Mouse (Mus musculus) kidney, adult 9 months (tissue): ENCODE results near the gene Elmsan1.
"Not testable (repeated sequence)": the region's sequence is repeated elsewhere in the genome, so short reads cannot be mapped to it uniquely, and the experiment has no call there.

Experiments used
- DNase-seq: peaks from one replicate; pipeline ENCODE4 v3.0.0; 2022

Gene Elmsan1

DNA sequence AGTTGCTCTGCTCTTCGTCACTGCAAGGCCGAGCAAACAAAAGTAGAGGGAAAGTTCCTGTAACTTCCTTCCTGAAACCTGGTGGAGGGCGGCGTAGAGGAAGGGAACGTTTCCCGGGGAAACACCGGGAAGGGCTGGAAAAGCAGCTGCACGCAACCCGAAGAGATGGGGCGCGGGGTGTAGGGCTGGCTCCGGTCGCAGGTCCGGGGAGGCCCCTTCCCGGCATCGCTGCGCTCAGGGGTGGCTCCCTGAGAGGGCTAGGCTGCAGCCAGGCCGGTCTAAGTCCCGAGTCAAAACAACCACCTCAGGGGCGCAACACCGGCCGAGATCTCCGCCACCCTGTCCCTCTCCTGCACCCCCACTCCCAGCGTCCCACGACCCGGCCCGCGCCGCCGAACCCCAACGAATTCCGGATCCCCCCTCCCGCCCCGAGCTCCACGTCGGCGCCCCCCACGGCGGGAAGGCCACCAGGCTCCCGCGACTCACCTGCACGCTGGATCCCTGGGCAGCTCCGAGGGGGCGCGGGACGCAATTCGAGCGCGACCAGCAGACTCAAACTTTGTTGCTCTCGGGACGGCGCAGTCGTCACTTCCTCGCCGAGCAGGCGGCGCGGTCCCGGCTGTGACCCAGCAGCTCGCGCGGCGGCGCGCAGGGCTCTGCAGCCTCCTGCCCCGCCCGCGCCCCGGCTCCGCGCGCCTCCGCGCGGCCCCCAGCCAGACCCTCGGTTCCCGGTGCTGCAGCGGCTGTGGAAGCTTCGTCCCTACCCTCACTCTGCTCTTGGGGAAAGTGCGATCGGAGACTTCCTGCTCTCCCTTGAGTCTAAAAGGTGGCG, at the start of gene Elmsan1:
TSS of gene Elmsan1 (minus strand) at position 593 of the 832 bp plus-strand sequence.
- peak; percentile 72 for DNase-seq

GRCm38 (mm10) chr12:84267264-84267663, 48.6 kb upstream of the Elmsan1 start:
- no peak for DNase-seq

DNA sequence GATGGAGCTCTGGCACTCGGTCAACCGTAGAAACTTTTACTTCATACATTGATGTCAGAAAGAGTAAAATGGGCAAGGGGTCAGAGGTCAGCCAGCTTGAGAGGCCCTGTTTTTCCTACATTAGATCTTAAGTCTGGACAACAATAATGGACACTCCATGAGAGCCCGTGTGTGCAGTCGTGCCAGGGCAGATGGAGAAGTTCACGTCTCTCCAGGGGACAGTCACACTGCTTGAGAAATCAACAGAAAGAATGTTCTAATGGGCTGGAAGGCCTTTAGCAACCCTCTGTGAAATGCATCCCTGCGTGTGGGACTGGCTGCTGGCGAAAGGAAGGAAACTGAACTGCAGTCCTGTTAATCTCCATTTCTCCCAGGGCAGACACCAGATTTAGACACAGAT, 41.7 kb upstream of the Elmsan1 start:
- no peak for DNase-seq

DNA sequence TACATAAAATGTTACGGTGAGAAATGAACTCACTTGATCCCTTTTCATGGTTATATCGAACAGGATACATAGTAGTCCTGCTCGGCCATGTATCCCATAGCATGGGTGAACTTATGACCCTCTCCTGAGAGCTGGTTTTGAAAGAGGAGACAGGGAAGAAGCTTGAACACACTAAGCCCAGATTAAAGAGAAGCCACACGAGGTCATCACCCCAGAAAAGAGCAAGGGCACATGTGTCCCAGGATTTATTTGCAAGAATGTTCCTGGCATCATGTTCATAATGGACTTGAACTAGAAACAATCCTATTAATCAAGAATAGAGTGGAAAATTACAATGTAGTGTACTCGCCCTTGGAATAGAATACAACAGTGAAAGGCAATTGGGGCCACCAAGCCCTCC, 36.2 kb upstream of the Elmsan1 start:
- no peak for DNase-seq

- DNase-seq, result no peak
Observed at GRCm38 (mm10) chr12:84252811-84253210, 34.1 kb upstream of the Elmsan1 start.

- peak; percentile 87 for DNase-seq
Observed at GRCm38 (mm10) chr12:84249217-84249616, 30.5 kb upstream of the Elmsan1 start.

- DNase-seq, result no peak
Observed at GRCm38 (mm10) chr12:84245683-84246082, 27.0 kb upstream of the Elmsan1 start.

DNA sequence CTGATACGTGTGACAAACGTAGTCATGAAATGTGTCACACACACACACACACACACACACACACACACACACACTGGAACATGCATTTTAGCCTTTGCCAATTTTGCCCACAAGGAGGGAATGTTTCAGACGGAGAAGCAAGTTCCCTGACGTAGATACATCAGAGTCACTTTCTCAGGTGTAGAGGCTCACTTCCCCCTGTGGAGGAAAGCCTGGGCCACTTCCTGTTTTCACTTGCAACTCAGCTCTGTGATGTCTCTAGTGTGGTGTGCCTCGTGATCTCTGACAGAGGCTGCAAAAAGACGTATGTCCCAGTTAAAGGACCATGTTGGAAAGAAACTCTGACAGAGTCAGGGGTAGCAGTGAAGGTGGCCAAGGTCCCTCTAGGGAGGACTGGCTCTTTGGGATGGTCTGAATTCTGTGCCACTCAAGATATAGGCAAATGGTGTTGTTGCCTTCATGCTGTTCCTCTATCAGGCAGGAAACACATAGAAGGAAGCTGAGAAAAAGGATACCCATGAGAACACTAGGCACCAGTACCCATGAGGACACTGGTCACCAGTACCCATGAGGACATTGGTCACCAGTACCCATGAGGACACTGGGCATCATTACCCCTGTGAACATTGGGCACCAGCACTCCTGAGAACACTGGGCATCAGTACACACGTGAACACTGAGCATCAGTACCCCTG, 24.5 kb upstream of the Elmsan1 start:
- DNase-seq, result no peak

DNA sequence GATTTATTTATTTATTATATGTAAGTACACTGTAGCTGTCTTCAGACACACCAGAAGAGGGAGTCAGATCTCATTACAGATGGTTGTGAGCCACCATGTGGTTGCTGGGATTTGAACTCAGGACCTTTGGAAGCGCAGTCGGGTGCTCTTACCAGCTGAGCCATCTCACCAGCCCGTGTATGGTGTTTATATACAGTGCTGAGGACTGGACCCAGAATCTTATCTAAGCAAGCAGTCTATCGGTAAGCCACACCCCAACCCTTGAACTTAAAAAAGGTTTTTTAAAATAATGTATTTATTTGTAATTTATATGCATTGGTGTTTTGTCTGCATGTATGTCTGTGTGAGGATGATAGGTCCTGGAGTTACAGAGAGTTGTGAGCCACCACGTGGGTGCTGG, 18.4 kb upstream of the Elmsan1 start:
- DNase-seq, result not testable (repeated sequence)

DNA sequence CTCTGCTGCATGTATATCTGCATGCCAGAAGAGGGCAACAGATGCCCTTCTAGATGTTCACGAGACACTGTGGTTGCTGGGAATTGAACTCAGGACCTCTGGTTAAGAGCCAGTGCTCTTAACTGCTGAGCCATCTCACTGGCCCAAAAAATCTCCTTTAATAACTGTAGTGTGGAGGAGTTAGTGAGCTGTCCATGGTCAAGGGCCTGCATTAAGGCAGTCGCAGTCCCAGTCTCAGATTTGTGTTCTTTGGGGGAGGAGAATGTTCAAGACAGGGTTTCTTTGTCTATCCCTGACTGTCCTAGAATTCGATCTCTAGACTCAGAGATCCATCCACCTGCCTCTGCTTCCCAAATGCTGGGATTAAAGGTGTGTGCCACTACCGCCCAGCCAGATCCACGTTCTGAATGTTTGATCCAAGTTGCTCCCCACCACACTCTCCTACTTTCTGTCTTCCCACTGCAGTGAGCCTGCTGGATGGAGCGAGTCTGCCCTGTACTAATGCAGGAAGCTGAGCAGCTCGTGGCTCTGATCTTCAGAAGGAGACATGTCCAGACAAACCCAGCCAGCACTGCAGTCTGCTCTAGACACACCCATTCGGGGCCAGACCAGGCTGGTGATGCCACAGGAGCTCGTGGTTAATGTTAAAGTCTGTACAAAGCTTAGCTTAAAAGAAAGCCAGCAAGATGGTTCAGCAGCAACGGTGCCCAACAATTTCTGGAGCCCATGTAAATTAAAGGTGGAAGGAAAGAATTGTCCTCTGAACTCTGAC, 17.5 kb upstream of the Elmsan1 start:
- DNase-seq, result no peak

- DNase-seq, result no peak
Observed at GRCm38 (mm10) chr12:84235577-84235976, 16.9 kb upstream of the Elmsan1 start.

GRCm38 (mm10) chr12:84233488-84234100, 14.9 kb upstream of the Elmsan1 start:
- DNase-seq, result no peak

DNA sequence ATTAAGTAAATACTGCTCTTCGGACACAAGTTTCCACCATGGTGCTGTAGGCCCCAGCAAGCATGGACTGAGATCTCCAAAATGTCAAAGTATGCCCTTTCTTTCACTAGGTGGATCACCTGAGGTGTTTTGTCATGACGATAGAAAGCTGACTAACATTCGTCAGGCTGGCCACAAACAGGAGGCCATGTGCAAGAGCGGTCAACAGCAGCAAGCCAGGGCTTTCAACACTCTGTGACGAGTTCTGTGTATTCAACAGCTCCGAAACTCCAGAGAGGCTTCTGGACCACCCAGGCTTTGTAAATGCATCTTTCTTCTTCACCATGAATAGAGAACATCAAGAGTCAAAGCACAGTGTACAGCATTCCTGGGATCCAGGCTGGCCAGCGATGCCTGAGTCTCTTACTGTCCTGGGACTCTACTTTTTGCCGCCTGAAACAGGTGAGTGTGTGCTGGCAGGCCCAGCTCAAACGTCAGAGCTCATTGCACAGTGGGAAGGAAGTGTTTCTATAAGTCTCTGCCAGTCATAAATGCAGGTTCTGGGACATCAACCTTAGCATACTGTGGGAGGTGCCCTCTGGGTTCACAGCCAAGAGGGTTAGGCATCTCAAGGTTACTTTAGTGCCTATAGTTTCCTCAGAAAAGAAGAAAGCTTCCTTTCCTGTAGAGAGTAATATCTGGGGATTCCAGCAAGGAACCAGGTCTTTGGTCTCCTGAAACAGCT, 7.6 kb upstream of the Elmsan1 start:
- no peak for DNase-seq

DNA sequence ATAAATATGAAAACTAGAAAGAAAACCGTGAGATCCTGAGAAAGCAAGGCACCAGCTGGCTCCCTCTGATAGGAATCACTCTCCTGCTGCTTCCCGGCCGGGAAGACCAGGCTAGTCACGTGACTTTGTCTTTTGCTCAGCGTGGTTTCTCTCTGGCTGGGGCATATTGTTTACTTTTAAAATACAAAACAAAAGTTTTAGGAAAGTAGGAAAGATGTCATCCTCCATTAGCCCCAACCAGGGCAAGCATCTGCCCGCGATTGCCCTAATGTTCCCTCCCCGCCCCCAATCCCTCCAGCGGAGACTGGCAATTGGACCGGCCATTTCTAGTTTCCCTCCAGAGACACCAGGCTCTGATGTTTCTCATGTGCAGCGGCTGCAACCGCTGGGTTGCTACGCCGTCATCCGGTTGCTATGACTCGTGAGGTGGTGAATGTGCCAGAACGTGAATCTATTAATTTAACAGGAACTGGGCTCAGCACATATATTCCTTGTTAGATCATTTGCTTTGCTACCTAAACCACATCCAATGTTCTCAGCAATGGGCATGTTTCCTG, 3.8 kb upstream of the Elmsan1 start:
- peak; percentile 73 for DNase-seq

DNA sequence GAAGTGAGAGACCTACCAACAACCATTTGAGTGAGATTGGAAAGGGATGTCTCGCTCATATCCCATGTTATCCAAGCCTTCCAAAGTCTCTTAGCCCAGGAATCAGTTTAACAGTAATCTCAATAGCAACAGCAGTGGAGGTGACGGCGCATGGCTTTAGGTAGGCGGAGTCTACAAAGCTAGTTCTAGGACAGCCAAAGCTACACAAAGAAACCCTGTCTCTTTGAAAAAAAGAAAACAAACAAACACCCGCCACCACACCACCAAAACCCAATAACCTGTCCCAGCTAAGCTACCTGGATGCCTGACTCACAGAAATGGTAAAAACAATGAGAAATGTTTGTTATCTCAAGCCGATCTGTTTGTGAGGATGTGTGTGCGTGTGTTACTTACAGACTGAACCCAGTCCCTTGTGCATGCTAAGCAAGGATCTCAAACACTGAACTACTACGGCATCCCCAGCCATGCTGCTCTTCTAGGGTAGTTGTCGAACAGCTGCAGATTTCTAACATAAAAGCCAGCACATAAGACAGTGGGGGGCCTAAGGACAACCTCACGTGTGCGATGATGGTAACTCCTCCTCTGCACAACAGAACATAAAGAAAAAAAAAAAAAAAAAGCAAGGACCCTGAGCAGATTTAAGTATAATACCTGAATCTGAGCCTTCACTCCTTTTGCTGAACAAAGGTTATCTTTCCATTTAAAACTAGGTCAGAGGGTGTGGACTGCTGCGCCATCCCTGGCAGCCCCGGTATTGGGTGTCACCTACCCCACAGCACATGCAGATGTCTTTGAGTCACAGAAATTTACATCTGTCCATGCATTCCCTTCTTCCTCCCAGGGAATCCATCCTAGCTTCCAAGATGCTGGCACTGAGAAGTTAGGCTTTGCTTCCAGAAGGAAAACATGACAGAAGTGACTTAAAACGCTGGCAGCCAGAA, 2.5 kb upstream of the Elmsan1 start:
- no peak for DNase-seq

DNA sequence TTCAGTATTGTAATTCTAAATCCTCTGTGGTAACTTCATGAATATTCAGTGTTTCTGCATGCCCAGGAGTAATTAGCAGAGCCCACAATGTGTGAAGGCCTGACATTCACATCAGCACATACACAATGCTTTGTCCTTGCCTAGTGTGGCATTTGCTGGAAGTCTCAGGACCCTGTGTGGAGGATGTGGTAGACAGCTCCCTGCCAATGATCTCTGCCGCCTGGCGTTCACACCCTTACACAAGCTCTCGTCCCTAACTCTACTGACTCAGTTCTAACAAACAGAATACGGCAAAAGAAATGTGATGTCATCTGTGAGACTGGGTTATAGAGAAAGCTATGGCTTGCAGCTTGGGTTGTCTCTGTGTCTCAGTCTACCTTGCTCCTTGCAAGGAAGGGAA, 1.8 kb upstream of the Elmsan1 start:
- no peak for DNase-seq

DNA sequence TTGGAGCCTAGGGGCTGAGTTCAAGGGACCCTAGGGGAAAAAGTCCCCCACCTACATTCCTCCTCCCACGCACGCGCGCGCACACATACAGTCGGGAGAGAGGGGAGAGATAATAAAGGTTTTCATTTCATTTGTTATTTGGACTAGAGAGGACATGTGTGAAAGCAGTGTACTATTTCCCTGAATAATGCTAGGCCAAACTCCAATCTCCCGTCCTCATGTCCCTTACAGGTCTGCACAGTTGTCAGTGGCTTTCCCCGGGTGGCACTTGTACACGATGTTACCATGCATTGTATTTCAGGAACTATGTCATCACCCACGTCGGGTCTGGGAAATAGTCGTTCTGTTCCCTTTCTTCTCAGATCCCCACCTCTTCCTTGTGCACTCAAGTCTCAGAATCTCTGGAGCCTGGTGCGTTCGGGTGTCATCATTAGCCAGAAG, 460 bp upstream of the Elmsan1 start:
- DNase-seq, result no peak

- no peak for DNase-seq
Observed at GRCm38 (mm10) chr12:84217508-84218131, 1.1 kb downstream of the Elmsan1 start.

- no peak for DNase-seq
Observed at GRCm38 (mm10) chr12:84217111-84217507, 1.6 kb downstream of the Elmsan1 start.

GRCm38 (mm10) chr12:84215758-84216440, 2.8 kb downstream of the Elmsan1 start:
- DNase-seq, result no peak
